Mouse (Mus musculus): ENCODE measurements at regions not wholly inside any gene's neighbourhood (a gene's known extent, or its start where the extent isn't known, plus 50 kb on each side); places are given as distances from the start of the nearest gene placed in this dataset.

DNA sequence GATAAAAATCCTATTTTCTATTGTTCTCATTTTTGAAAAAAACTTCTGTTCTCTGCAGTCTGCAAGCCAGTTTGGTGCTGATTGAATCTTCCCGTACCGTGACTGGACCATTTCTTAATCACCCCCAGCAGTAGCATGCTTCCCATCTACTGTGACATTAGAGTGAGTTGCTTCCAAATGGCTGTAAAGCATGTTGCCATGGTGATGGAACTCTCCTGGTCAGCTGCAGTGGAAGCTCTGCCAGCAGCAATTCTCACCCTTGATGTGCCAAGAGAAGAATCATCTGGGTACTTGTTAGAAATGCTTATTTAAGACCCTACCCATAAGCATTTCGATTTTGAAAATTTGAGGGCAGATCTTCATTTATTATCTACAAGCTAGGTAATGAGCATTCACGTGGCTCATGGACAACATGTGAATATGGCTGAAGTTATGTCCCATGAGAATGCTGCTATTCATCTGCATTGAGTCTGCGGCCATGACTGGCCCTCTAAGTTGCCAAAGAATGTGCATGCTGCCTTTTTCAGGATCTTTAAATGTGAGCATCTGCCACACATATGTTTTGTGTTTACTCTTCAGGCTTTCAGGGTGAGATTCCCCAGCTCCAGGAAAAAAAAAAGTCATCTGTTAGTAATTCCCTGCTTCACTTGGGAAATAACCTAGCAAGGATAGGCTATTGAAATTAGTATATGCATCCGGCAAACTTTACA, 62.8 kb downstream of the H2al1n start:
- TF ChIP-seq CTCF (IDR thresholded peaks at IDR 0.05; ENCODE audit: low read depth): no peak
- no peak for TF ChIP-seq EP300 (optimal IDR thresholded peaks at IDR 0.05)

Data from stomach, postnatal 0 days (tissue).